Mouse (Mus musculus) urinary bladder, adult 2 months (tissue): ENCODE results near the gene Gm20388. TPM values are rescaled to one million over a fixed set of nuclear protein-coding genes. Genes with fewer than 3 reads are reported as not detected.

ENCODE experiments used
- DNase-seq: peaks from one replicate; pipeline ENCODE4 v3.0.0; 2022; ENCODE audit warnings: low spot score
- polyA plus RNA-seq: library from polyadenylated mRNA; depleted of rRNA; stranded (reverse); fragments of >200 nt; gene quantifications from 2 replicates; pipeline ENCODE4 v1.2.3, GENCODE M21; 2012

The Gm20388 gene
- polyA plus RNA-seq, 1 experiment, result 50.2 TPM

DNA sequence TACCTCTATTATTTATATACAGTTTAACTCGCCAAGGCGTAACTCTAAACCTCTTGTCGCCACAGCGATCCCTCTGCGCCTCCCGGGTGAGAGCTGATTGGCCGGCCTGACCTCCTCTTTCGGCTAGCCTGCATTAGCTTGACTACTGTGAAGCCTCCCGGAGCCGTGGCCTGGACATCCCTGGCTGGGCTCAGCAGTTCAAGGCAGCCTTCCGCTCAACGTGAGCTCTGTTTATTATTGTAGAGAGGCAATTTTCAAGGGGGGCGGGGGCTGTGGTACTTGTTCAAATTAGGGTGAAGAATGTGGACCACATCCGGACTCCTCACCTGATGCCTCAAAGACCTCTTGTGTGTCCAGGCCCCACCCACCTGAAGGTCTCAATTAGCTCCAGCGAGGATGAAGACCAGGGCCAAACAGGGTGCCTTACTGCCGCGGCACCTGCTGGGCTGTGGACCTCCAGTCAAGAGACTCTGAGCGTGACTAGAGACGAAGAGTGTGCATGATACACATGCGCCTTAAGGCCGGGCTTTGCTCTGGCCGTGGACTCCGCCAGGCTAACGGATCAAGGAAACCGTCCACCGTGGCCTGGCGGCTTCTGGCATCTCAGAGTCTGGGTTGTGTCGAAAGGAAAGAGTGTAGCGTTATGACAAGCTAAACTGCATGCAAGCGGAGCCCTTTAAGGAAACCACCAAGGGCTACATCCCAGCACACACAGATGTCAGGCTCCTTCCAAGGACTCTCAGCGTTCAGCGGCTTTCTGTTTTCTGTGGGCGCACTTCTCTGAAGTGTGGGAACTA lies 1309.7 kb downstream of the Gm20388 start:
- no peak for DNase-seq

DNA sequence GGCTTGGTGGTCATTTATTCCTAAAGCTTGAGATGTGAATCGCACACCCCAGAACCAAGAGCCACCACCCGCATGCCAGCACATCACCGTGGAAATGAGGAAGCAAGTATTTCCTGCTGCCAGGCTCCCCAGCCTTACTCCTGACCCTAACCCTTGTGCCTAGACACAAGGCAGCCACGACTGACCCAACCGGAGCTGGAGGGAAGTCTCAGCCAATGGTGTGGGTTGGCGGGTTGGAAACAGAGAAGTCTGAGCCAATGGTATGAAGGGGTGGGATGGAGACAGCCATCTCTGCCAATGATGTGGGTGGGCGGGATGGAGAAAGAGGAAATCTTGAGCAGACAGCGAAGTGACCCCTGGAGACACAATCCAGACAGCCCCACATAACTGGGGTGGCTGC lies 1314.1 kb downstream of the Gm20388 start:
- DNase-seq, result no peak

DNA sequence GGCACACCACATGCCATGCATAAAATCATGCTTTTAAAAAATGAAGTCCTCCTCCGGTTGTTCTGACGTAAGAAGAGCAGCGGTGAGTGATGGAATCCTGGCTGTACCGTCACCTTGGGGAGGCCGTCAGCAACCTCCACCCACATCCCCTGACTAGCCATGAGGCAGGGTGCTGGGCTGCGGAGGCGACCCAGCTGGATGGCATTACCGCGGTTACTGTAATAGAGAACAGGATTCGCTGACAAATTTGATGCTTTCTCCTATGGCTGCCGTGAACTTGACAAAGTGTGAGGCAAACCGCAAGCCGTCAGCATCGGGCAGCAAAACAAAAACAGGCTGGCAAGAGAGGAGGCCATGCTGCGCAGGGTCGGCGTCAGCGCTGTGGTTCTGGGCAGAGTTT lies 1317.1 kb downstream of the Gm20388 start:
- no peak for DNase-seq

DNA sequence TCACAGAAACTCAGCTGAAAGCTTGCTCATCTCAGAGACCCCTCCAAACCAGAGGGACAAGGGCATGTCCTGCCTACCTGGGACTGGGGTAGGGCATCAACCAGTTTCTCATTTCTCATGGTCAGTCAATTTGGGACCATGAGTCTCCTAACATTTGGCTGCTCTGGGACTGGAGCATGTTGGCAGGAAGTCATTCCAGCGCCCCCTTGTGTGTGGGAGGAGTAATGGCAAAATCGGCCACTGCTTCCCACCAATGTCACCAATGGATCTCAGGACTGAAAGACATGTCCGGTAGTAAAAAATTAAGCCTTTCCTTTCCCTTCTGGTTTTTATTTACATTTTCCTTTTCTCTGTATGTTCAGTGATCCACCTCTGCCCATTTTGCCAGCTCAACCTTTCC lies 1318.3 kb downstream of the Gm20388 start:
- no peak for DNase-seq

DNA sequence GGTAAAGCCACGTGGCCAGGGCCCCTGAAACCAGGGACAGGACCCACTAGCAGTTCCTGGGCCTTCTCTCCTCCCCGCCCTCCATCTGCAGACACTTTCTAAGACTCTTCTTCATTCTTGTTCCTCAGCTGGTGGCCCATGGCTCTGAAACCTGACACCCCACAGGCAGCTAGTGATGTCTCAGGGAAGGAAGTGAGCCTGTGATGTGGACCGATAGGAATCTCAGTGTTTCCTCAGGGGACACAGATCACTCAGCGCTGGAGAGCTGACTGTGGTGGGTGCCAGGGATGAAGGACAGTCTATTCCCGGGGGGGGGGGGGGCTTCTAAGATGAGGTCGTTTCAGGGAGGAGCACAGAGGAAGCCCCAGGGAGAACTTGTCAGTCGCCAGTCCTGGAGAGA lies 1318.9 kb downstream of the Gm20388 start:
- DNase-seq, result no peak

DNA sequence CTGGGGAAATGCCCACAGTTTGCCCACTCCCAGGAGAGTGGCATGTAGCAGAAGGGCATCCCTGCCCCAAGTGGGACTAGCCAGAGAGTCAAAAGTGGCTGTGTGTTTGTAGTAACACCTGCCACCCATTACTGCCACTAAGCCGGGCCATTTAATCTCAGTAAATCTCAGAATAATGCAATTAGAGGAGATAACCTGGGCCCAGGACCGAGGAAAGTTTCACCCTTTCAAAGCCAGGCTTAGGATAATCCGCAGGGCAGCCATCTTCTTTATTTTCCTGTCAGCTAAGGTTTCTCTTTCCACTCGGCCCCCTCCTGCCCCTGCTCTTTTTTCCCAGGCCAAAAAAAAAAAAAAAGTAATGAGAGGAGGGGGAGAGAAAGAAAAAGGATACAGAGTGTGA lies 1322.6 kb downstream of the Gm20388 start:
- DNase-seq, result no peak

DNA sequence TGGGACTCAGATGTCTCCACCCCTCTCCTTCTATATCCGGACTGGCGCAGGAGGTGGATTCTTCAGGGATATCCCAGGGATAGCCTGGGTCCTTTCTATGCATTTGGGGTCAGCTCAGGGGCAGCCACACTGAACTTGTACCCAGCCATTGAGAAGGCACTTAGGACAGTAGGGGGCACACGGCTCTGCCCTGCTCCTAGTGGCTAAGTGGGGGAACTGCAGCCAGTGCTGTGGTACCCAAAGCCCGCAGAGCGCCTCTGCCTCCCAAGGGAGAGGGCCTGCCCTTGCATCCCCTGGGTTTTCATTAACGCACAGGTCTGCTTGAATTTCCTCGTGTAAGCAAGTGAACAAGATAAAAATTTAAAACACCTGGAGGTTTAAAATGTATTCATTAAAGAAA lies 1324.3 kb downstream of the Gm20388 start:
- no peak for DNase-seq

DNA sequence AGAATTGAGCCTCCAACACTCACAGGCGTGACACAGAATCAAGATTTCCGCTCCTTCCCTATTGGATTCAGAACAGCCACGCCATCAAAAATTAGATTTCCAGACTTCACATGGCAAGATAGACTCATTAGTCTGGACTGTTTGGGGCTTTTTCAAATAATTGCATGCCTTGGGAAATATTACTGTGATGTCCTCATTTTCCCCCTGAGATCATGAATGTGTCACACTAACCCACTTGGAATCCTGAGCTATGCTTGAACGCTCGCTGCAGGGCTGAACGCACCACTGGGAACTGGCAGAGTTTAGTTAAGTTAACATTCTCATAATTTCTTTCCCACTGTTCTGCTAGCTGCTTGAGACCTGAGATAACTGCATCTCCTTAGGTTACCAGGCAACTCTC lies 1329.0 kb downstream of the Gm20388 start:
- no peak for DNase-seq

DNA sequence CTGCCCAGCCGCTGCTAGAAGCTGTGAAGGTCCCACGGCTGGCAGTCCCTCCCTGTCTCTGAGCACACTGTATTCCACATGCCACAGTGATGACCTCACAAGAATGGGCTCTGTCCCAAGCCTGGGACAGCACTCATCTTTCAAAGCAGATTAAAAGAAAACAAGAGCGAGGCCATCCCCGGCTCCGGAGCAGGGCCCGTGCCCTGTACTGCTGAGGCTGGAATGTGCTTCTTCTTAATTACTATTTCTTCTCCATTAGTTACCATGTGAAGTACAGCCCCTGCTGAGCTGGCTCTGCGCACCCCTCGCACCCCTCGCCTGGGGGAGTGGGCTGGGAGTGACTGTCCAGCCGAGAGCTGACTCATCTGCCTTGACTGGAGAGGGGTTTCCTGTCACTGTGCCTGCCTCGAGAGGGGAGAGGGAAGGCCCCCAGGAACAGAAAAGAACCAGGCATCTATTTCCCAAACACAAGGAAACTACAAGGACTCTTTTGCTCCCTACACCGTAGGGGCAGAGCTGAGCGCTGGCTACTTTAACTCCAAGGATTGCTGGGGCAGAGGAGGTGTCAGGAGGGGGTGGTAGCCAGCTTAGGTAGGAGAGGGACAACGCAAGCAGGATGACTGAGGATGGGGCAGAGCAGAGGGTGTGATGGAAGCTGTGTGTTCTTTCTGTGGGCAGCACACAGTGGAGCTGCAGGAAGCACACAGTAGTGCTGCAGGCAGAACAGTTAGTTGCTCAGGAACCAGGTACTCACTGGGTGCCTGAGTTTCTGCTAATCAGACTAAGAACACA lies 1331.3 kb downstream of the Gm20388 start:
- no peak for DNase-seq

DNA sequence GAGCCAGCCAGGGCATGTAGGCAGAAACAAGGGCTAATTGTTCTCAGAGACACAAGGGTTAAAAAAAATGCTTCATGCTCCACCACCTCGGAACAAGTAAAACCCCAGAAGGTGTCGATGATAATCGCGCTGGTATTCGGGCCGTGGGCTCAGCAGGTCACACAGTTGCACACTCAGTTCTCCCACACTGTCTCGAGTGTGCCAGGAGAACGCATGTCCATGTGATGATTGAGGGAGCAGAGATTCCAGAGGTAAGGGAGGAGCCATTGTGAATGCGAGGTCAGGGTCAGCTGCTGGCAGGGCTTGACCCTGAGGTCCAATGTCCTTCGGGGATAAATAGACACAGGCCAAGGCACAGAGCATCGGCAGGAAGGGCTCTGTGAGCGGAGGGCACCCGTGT lies 1332.0 kb downstream of the Gm20388 start:
- no peak for DNase-seq

DNA sequence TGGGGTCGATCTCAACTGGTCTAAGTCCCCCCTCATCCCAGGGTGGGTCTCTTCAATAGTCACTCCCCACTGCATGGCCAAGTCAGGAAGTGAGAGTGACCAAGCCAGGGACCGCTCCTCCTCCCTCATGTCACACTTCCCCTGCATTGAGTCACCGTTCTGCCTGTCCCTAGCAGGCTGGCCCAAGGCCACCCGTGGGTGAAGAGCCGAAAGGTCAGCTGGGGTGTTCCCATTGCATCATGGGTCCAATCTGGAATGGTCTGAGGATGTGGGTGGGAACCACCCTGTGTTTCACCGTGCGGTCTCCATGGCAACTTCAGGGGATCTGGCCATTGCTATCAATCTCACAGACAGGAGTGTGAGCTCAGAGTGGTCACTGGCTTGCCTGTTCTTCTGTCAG lies 1338.2 kb downstream of the Gm20388 start:
- no peak for DNase-seq

DNA sequence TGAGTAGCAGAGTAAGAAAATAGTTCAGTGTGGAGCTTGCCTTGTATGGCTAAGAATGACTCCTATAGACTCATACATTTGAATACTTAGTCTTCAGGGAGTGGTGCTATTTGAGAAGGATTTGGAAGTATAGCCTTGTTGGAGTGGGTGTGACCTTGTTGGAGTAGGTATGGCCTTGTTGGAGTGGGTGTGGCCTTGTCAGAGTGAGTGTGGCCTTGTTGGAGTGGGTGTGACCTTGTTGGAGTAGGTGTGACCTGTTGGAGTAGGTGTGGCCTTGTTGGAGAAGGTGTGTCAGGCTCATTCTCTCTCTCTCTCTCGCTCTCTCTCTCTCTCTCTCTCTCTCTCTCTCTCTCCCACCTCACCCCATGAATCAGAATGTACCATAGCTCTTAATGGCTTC lies 1338.8 kb downstream of the Gm20388 start:
- no peak for DNase-seq

DNA sequence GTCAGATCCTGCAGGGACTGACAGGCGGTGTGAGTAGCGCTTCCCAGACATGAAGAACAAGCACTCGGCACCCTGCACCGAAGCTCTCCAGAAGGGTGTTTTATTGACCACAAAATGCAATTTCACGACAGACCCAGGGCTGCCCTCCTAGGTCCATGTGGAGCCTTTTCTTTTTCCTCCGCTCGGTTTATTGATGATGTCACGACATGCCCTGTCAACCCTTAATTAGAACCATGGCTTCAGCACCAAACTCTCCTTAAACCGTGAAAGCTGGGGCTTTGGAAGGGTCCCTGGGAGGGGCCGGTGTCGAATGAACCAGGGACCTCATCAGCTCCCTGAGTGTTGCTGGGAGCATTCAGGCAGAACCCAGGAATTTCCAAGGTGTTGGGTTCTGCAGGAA lies 1340.4 kb downstream of the Gm20388 start:
- DNase-seq, result no peak

DNA sequence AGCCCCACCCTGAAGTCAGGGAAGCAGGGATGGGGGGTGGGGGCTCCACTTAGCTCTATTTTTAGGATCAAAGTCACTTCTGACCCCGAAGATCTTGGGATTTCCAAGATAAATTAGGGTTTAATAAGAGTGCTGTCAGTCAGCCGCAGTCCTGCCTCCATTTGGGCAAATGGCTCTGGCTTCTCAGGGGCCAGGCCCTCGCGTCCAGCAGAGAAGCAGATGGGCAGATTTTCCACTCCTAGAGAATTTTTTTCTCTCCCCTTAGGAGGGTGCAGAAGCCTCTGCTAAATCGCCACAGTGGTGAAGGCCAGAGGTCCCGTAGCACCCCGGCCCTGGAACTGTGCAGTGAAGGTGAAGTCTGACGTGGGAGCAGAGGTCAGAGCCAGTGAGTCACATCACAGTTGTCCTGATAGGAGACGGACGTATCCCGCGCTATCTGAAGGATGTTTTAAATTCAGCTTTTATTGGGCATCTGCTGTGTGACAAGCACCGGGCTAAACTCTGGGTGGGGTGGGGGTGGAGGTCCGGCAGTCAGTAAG lies 1345.2 kb downstream of the Gm20388 start:
- DNase-seq, result no peak

DNA sequence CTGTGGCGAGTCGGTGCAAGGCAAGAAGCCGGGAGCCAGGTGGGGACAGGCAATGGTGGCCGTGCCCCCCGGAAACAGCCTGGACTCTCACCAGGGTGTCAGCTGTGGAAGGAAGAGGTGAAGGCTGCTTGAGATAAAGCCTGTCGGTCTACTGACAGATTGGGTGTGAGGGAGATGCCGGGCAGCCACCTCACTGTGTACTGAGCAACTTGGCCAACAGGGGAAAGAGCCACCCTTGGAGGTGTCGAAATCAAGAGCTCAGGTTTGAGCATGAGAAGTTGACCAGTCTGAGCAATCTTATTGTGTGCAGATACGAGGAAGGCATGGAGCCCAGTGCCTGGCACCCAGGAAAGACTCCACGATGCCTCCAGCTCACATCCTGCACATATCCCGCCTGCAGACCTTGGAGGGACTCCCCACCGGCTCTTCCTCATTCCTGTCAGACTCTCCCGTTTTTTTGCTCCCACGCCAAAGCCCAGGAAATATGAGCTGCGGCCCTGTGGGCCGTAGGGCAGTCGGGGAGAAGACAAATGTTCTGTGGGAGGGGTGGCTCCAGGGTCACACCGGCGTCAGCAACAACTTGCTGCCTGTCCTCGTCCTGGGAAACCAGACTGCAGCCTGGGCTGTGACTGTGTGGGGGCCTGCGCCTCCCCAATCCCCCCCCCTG lies 1347.6 kb downstream of the Gm20388 start:
- no peak for DNase-seq

DNA sequence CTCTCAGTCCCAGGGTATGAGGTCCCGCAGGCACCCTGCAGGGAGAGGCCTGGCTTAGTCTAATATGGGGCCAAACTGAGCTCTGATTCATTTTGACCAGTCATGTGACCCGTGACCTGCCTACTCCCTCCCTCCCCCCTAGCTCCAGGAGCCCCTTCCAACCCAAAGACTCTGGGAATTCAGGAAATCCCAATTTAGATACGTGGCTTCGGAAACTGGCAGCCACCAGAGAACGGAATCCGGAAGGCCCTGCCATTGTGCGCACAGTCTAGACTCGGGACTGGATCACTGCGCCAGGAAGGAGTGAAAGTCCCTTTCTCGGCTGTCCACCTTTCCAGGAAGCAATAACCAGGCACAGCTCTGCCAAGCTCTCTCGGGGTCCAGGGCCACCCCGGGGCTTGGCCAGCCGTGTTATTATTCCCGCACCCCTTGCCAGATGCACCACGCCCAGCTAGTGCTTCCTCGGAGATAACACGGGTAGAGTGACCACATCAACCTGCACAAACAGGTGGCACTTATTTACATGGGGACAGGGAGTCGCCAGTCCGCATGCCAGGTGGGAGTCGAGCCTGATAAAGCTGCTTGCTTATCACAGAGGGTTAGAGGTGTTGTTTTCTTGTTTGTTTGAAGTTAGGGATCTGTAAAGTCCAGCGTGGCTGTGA lies 1352.2 kb downstream of the Gm20388 start:
- peak; percentile 48 for DNase-seq

DNA sequence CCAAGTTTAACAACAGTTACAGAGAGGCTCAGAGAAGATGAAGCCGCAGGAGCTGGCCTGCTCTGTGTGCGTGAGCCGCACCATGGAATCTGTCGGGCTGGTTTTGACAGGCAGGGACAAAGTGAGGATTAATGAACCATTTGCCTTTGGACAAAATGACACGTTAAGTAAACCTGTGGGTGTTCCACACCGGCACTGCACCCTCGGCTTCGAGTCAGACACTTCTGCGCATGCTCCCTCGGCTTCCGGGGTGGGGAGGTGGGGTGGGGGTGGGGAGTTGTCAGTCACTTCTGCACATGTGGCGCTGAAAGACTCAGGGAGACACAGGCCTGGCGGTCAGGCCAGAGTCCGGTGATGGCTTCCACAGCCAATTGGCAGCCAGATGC lies 1352.7 kb downstream of the Gm20388 start:
- DNase-seq, result peak; percentile 35

DNA sequence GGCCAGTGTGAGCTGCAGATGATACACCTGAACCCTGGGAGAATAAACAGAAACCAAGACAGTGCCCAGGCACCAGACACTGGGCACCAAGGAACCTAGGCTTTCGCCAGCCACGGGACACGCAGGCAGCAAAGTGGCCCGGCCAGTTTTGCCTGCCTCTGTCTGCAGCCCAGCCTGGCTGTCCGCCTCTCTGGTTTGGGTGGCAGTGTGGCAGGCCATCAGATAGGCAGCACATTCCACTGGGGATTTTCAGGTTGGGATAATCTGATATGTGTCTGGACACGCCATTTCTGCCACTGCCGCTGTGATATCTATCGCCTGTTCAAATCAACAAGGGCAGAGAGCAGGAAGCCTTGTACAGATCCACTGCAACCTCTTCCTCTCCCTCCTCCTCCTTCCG lies 1353.6 kb downstream of the Gm20388 start:
- peak; percentile 39 for DNase-seq

DNA sequence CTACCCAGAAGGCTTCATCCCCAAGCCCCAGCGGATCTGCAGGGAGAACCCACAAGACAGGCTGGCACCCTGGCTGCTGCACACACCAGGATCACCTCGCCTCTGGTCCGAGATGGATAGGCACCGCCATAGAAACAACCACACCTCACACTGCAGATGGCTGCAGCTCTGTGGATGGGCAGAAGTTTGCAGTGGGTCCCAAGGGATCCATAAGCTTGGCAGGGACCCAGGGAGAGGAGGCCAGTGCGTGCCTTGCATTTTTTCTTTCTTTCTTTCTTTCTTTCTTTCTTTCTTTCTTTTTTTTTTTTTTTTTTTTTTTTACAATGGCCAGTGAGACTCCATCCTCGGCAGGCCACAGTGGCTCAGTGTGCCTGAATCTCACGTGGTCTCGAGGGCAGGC lies 1360.9 kb downstream of the Gm20388 start:
- no peak for DNase-seq

DNA sequence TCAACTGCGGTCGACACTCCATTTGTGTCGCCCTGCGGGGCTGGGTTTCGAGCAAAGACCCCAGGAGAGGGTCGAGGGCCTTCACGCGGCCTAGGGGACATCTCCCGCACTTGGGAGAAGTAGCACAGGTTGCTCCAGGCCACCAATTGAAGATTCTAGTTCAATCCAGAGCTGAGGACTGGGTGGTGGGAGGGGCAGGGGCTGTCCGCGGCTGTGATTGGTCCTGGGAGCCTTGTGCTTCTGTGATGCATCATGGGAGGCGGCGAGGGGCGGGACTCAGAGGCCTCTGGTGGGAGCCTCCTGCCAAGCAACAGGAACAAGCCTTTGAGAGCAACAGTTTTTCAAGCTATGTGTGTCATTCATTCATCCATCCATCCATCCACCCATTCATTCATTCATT lies 1362.6 kb downstream of the Gm20388 start:
- no peak for DNase-seq

DNA sequence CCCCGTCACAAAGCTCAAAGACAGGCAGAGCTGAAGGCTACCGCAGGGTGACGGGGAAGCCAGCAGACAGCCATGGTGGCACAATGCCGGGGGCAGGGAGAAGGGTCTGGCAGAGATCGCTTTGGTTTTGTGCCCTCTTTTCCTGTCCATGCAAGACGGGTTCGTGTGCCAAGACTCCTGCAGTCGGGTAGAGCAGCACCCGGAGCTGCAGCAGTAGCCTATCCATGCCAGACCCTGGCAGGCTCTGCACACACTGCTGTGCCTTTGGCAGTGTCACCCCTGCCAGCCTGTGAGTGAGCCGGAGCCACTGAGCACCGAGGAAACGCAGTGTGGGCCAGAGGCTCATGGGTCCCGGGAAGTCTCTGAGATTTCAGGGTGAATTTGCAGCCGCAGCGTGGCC lies 1363.0 kb downstream of the Gm20388 start:
- DNase-seq, result no peak

DNA sequence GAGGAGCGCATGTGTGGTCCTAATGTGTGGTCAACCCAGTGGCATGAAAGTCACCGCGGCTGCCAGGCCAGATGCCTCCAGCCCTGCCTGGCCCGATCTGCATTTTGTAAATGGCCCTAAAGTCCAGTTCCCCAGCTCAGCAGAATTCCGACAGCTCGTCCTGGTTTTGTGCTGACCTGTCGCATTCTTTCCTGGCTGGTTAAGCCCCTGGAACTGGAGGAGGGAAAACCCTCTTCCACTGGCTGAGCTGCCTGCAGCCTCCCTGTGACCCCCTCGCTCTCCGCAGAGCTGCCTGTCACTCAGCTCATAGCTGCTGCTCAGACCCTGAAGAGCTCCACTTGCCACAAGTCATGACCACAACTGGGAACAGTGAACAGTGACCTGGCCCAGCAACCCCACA lies 1369.8 kb downstream of the Gm20388 start:
- DNase-seq, result no peak
